Mouse (Mus musculus): ENCODE measurements around the gene Nfib.

The Nfib gene

DNA sequence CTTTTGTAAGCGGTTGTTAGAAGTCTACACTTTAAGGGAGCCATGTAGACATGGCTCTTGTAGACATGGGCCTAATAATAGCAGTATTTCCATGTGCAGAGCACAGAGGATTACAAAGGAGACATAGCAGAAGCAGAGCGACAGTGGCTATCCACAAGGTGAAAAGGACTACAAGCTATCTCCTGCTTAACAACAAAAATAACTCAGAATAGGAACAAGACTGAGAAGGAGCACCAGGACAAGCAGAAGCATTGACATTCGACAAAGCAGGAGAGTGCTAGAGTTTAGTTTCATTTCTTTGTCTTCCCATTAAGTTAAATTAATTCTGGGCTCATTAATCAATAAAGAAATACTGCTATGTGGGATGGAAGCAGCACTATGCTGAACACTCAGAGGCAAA, 372.1 kb downstream of the Nfib start:
- DNase-seq: no peak

DNA sequence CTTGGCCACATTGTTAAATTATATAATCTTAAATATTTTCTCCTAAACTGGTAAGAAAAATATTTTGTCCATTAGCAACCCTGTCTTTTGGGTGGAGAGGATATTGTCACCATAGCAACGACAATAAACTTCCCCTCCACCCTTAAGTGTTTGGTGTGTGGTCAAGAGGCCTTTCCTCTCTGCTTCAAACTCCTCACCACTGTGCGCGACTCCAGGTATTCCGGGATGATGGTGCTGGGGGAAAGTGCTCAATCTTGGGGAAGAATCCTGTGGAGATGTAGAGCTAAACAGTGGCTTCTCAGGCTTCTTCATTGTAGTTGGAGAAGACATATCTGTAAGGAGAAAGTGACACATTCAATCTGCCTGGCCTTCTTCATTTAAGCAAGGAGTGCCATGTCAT, 375.5 kb downstream of the Nfib start:
- DNase-seq: no peak

DNA sequence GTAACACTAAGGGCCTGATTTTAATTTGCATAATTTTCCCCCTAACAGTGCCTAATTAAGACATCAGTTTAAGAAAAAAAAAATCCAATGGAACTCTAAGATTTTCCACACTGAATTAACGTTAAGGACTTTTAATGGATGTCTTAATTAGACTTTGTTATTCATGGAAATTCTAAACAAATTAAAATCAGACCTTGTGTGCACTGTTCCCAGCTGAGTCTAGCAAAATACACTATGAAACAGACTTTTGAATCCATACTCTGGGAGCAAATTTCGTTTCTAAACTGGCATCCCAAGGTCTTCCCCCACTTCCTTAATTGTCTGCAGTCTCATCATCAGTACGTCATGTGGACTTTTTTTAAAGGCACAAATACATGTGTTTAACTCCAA, 379.4 kb downstream of the Nfib start:
- no peak for DNase-seq

DNA sequence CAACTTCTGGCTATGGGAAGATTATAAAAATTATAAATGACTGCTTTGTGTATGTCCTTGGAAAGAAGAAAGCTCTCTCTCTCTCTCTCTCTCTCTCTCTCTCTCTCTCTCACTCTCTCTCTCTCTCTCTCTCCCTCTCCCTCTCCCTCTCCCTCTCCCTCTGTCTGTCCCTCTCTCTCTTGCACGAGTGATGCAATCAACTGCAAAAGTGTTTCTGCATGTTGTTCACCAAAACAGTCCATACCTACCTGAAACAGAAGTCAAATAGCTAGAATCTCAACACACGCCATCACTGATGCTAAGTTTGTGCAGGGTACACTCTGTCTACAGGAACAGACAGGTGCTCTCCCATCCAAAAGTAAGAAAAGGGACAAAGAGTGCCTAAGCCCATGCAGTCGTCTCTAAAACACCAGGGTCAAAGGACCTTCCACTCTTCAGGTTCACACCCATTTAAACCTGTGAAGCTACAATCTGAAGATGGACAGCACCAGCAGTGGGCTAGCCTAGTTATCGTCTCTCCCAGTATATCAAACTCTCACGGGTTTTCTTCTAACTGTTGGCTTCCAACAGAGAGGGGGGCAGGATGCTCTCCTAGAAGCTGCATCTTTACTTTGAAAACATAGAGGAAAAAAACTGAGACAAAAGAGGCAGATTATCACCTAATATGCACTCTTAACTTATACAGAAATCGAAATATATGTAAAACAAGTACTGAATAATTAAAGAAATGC, 380.0 kb downstream of the Nfib start:
- DNase-seq: no peak

DNA sequence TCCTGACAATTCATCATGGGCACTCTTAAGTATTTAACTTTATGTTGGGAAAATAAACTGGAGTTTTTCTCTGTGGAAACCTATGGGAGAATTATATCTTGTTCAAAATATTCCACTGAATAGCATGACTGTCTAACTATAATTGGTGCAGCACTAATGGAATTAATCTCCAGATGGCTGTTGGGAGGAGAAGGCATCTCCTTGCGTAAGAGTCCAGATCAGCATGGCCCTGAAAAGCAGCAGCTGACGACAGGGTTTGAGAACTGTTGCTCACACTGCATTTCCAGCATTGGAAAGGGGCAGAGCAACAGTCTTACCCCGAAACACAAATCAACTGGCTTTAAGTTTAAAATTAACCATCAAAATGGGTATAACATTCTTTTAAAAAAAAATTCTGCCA, 380.6 kb downstream of the Nfib start:
- no peak for DNase-seq

DNA sequence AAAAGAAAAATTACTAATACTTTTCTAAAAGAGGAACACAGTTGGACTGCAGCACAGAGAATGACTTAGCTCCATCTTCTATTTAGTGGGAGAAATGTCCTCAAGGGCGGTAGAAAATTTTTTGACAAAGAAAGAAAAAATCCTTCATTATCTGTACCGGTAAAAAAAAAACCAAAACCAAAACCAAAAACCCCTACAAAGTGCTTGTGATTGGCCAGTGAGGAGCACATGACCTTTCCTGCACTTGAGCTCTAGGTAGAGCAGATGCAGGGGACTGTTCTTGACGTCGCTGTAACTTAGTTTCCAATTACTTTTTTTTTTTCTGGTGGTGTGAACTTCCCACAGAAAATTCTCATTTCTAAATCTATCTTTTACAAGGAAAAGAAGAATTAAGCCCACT, 384.5 kb downstream of the Nfib start:
- no peak for DNase-seq

DNA sequence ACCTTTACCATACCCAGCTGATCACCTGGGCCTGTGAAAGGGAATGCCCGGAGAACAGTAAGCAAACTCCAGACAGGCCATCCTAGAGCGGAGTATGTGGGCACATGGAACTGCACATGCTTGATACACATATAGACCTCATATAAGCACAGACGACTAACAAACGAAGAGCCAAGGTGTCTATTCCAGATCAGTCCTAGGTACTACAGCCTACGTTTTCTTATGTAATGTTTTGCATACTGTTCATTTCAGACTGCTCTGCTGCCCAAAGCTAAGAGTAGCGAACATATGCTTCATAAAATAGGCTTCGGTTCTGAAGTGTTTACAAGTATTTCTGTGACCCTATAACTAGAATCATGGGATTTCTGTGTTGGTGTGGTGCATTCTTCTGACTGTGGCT, 386.2 kb downstream of the Nfib start:
- DNase-seq: no peak

DNA sequence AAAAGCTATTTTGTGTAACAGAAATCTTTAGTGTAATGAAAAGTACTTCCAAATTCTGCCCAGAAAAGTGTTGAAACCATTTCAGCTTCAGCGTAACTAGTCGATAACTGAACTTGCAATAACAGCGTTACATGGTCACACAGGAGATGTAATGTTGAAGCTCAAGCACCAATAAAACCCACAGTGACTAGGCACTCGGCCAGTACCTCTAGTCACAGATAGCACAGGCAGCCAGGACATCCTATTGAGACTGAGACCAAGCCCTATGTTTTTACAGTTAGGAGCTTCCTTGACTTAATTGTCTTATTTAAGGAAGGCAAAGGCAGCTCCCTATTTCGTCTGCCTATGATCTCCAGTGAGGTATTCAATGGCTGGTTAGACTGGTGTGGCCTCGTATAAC, 389.4 kb downstream of the Nfib start:
- no peak for DNase-seq

DNA sequence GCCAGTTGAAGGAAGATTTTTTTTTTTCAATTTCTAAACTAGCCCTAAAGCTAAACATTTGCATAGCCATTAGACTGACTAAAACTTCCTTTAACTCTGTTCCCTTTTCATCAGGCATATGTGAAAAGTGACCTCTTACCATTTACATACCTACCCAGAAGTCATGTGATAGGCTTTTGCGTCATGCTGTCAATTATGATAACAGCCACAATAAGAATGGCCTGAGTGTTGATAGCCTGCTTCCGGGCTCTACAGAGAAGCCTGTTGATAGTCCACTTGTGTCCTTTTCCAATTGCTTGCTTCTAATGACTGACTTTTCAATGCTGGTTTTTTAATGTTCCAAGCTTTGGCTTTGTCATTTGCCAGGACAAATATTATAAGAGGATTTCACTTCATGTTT, 389.8 kb downstream of the Nfib start:
- DNase-seq: no peak

DNA sequence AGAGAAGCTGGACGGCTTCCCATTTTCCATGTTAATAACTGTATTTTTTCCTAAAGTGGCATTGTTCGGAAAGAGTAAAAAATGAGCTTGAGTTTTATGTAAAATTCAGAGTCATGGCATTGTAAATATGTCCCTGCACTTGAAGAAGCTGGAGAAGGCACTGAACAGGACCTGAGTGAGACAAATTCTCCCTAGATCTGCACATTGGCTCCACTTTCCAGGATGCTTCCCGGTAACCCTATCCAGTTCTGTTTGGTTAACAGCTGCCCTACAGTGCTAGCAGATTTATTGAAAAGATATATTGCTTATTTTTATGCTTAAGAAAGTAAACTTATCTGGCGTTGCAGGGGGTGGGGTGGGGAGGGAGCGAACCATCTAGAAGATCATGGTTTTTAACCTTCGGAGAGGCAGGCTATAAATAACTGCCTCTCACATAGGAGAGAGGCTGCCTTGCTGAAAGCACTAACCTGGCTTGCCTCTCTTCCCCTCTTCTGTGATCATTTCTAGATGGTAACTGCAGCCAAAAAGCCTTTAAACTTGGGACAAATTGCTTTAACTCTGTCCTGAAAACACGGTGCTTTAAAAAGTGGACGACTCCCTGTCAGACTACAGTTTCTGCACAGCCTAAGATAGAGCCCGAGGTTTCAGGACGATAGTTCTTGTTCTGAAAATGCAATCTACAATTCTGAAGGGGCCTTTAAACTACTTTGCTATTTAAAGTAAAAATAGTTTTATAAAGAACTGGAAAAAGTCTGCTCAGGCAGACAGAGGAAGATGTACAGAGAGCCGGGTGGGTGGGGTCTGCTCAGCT, 394.4 kb downstream of the Nfib start:
- no peak for DNase-seq

DNA sequence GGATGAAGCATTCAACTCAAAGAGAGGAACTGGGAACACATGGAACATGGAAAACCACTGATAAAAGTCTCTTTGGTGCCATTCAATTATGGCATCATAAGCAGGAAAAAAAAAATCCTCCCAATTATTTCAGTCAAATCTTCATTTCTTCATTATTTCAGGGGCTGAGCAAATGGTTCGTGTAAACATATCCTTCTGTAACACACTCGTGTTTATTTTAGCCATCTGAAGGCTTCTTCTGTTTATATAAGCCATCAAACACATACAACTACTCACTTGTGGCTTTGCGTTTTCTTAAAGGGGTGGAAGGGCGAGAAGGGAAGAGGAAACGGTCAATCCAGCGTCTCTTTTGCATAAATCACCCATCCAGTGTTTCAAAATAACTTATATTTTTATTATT, 399.5 kb downstream of the Nfib start:
- DNase-seq: no peak

DNA sequence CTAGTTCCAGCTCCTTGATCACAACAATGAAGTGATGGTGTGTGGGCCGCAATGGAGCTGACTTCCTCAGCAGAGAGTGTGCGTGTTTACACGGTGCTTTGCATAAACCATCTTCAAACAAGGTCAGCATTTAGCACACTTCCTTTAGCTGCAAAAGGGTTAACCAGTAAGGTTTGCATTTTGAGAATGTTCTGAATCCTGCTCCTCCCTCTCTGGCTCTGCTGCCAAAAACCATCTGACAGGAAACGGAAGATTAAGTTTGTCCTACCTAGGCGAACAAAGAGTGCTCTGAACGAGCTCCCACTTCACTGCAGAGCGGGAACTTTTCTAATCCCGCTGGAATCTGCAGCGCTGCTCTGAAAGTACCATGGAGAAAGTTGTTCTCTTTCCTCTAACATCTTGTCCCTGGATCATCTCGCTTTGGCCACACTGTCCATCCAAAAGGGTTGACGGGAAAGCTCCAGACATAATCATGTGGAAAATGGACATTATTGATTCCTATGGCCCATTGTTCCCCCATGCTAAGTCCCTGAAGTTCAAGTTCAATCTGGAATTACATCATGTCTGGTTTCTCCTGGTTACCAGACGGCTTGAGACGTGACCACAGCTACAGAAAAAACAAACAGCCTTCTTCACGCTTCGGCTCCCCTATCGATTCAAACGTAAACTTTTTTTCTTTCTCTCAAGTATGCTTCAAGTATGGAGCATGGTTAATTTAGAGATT, 401.2 kb downstream of the Nfib start:
- DNase-seq: peak; percentile 62

DNA sequence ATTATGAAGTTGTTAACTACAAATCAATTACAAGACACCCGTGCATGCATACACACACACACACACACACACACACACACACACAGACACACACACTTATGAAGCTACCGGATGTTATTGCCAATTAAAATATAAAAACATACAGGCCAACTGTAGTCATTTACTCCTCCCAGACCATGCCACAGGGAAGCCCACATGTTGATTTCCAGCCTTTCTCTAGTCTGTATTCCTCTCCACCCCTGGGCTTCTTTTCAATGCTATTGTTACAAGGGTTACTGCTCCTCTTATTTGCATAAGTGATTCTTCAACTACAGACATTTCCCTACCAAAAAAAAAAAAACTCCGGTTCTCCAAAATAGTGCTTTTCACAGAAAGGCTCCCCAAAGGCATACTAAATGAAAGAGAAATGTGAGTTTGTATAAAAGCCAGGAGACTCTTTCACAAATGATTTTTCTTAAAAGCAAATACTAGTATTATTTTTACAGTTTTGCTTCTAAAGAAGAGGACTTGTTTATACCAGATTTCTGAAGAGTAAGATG, 402.1 kb downstream of the Nfib start:
- DNase-seq: no peak

DNA sequence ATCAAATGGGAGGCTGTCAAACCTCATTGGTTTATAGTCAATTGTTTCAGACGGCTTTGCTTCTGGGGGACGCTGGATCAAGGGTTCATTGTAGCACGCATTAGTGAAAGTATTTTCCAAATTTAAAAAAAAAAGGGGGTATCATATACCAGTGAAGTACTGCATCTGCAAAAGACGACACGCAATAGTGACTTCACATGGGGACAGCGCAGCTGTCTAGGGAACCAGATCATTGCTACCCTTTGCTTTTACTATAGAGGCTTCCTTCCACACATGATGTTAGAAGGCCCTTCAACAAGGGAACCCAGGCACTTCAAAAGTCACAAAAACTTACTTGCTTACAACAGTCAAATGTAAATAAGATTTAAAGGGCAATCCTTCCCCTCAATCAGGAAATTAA, 402.6 kb downstream of the Nfib start:
- no peak for DNase-seq

DNA sequence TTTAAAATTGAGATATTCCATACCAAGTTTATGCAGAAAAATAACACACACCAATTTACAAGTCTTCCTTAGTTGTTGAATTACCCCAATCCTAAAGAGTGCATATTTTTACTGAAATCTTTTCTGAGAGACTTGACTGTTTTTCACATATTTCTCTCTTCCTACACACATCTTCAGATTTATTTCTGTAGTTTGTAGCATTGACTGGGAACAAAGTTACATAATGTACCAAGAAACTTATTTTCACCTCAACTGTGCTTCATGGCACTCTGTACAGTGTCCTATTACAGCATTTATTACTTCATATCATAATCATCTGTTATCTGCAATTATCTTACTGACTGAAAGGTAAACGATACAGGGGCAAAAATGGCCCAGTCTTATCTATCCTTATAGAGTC, 406.9 kb downstream of the Nfib start:
- no peak for DNase-seq

DNA sequence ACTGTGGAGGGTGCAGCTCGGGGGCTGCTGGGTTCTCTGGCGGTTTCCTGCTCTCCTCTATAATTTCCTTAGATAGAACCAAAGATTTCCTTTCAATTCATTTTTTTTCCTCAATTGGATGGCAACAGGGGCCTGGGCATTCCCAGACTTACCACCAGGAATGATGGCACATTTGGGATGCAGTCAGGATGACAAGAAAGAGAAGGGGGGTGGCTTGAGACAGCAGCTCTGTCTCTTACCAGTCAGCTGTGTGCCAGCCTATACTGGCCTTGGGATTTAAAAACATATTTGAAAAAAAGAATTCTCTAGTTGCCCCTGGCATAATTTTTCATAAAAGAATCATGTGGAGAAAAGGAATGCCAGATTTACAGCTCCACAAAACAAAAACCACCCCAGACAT, 408.0 kb downstream of the Nfib start:
- DNase-seq: no peak

DNA sequence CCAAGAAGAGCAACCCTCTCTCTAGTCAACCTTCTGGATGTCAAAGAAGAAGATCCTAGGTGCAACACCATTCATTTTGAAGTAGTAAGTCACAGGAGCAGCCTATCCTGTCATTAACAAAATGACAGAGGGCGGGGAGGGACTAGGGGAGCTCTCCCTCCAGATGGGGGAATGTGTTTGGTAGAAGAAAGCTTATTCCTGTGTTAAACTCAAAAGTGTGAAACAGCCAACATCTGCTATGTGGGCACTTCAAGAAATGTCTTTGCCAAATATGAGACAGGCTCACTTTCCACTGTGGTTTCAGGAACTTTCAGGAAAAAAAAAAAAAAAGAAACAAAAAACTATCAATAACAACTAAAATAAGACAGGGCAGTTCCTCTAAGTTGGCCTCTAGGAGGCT, 411.5 kb downstream of the Nfib start:
- no peak for DNase-seq

DNA sequence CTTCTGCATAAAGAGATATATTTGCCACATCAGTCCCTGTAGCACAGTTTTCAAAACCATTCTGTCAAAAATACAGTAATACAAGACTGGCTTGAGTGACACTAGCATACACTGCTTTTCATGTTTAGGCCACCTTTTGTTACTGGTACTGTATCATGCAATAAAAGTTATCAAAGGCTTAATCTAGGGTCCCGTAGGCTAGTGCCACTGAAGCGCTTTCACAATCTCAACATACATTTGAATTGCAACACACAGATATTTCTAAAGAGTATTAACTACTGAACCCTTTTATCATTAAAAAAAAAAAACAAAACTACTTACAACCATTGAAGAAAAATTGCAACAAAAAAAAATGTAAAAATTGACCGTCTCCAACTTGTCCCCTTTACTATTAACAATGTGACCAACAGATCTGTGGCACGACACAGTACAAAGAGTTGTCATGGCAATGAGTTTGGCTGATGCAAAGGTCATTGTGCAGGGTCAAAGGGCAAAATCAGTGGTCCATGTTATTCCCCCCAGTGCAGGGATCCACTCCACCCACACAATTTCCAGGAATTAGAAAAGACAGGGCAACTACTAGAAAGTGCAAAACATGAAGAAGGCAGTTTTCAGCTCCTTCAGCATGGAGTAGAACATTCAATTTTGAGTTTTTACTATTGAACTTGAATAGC, 414.2 kb downstream of the Nfib start:
- DNase-seq: peak; percentile 68

DNA sequence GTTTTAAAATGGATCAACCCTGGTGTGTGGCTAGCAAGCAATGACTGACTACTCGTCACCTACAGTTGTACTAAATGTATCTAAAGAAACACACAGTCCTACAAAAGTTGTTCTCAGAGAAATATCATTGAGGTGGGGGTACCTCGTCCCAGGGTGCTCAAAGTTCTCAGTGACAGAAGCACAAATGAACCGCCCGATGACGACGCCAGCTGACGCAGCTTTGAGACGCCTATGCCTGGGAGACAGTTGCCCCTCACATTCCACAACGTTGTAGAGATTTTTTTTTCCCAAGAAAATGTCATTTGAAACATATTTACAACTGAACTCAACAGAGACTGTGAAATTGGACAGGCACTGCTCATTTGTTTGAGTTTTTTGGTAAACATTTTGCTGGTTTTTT, 414.9 kb downstream of the Nfib start:
- DNase-seq: no peak

DNA sequence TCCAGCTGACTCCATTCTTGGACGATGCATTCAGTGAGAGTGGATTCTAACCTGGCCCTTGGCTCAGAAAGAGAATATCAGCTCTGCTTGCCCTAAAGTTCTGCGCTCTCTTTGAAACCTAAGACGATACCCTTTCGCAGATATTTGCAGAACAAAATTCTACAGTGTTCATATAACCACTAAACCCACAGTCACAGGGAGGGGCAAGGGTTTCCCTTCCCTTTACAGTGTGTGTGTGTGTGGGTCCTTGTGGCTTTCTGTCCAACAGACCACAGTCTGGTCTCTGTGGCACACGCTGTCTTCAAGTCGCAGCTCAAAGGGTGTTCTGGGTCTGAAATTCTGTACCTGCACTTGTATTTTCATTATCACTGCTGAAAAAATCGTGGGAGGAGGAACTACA, 416.0 kb downstream of the Nfib start:
- DNase-seq: no peak

DNA sequence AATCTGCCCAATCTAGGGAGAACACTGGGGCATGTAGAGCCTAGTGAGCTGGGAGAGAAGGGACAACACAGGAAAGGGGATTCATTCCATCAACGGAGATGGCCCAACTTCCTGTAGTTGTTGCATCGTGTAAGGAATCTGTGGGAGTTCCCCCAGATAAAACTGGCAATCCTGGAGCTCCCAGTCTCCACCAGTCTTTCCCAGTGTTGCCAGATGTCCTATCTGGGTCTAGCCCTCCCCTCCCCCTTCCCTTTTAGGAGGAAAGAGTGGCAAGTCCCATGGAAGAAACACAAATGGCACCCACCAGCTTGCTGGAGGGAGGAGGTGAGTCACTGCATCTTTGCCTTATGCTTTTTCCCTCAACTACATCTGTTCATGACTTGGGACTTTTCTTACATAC, 417.4 kb downstream of the Nfib start:
- DNase-seq: no peak

DNA sequence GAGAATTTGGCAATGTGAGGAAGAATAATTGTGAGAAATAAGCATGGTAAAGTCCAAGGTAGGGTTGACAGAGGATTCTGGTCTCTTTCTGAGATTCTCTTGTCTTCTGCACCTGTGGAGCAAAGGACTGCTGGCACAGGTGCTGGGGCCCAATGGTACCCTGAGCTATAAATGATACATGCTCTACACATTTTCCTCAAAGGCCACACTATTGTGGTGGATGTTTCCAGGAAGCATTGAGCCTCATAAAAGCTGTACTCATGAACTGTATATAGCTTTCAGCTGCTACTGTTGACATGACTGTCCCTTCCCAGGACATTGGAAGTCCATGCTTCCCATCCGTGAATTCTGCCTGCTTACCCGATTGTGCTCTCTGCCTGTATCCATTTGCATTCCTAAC, 418.1 kb downstream of the Nfib start:
- DNase-seq: no peak

DNA sequence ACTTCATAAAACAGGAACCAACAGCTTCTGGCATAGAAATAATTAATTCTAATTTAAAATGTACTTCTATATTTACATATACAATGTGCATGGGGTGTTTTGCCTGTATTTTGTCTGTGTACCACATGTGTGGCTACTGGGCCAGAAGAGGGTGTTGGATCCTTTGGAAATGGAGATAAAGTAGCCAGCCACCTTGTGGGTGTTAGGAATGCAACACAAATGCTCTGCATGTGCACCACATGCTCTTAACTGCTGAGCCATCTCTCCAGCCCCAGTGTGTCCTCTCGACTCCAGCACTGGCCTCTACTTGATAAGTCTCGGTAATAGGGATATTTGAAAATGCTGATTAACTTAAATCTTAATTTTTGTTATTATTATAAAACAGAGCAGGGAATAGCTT, 418.6 kb downstream of the Nfib start:
- no peak for DNase-seq

Measured in kidney, adult 11 months (tissue).